Mouse (Mus musculus): ENCODE results near the gene Bnc2. TPM values are rescaled to one million over a fixed set of nuclear protein-coding genes. Genes with fewer than 3 reads are reported as not detected.

Bnc2 gene
- polyA plus RNA-seq, 1 experiment from 2014 or later, result 5.8 TPM

DNA sequence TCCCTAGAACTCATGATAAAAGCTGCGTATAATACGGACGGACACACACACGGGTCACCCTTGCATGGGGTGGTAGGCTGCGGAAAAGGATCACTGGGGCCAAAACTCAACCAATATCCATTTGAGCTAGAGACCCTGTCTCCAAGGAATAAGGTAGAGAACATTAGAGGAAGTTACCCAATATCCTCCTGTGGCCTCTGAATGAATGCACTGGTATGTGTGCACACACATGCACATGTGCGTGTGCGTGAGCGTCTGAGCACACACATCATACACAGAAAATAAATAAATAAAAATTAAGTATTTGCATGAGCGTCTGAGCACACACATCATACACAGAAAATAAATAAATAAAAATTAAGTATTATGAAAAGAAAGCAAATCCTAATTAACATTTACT lies 241.8 kb downstream of the Bnc2 start:
- 93% methylated on average over 9 of the region's 9 CpGs for WGBS
- TF ChIP-seq CTCF (IDR thresholded peaks at IDR 0.05; ENCODE audit: low read depth), result no peak
- ATAC-seq, result no peak
- H3K27ac ChIP-seq (ENCODE audit: low read depth, low read length), result no peak overlapping the region
- no peak overlapping the region for H3K4me2 ChIP-seq (replicated peaks; ENCODE audit: low read depth)
- no peaks in the 10 kb centered on the region for H3K9me3 ChIP-seq (ENCODE audit: control insufficient read depth)
- H3K4me1 ChIP-seq (replicated peaks; ENCODE audit: control insufficient read depth, insufficient read depth, low read length), result no peaks in the 10 kb centered on the region
- H3K9ac ChIP-seq (ENCODE audit: low read depth, low read length), result no peak overlapping the region
- no peaks in the 10 kb centered on the region for H3K36me3 ChIP-seq (ENCODE audit: control insufficient read depth, insufficient read depth)
- H3K27me3 ChIP-seq (replicated peaks; ENCODE audit: control insufficient read depth, insufficient read depth, low read length), result no peaks in the 10 kb centered on the region
- H3K4me3 ChIP-seq (ENCODE audit: low read depth, low read length), result no peak overlapping the region

DNA sequence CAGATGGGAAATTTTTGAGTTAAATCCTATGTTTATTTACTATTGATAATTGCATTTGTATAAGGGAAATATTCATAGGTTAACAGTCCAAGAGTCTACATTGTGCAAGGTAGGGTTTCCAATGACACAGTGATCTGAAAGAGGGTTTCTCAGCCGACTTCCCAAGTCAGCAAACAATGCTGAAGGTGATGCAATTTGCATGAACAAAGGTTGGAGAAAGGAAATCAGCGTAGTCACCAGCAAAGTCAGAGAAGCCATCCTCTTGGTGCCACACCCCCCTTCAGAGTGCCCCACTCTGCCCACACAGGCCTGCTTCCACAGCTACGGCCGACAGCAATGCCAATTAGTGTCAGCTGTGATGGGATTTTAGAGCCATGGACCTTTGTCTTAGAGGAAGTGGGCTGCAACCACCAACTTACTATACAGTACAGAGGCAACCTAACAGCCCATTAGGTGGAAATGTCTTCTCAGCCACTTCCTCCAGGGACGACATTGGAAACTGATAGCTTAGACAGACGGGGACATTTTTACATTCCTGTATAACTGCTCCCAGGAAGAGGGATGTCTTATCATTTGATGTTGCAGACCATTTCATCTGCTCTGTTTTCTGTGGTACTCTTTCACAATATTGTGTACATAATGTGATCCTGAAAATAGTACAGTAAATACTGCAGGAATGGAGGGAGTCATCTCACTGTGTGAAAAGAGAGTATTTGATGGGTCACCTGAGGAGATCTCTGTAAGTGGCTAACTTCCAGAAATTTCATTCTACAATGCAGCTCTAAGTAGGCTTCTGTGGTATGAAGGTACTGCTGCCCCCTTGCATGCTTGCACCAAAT lies 243.2 kb downstream of the Bnc2 start:
- Histone ChIP-seq H3K4me3 (ENCODE audit: low read depth, low read length) (no peak overlapping the region), H3K27ac (ENCODE audit: low read depth, low read length) (no peak overlapping the region), H3K27me3 (replicated peaks; ENCODE audit: control insufficient read depth, insufficient read depth, low read length) (no peaks in the 10 kb centered on the region), H3K36me3 (ENCODE audit: control insufficient read depth, insufficient read depth) (no peaks in the 10 kb centered on the region), H3K9ac (ENCODE audit: low read depth, low read length) (no peak overlapping the region), H3K9me3 (ENCODE audit: control insufficient read depth) (no peaks in the 10 kb centered on the region), H3K4me2 (replicated peaks; ENCODE audit: low read depth) (no peak overlapping the region), H3K4me1 (replicated peaks; ENCODE audit: control insufficient read depth, insufficient read depth, low read length) (no peaks in the 10 kb centered on the region)
- TF ChIP-seq CTCF (IDR thresholded peaks at IDR 0.05; ENCODE audit: low read depth), result no peak
- 41% methylated on average over 6 of the region's 6 CpGs for WGBS
- ATAC-seq, result peak; percentile 90

DNA sequence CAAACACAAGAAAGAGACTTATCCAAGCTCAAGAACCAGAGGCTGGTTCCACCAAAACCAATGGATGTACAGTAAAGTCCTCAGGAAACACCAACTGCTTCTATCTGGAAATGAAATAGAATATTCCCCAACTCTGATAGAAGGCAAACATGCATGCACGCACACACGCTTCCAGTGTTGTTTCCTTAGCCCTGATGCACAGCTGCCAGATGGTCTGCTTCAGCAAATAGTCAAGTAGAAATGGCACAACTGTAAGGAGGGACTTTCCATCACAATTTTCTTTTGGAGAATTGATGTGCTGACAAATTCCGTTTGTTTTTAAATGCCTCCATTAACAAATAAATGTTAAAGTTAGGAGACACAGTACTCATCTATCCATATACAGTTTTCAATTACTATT lies 247.1 kb downstream of the Bnc2 start:
- no peaks in the 10 kb centered on the region for H3K9me3 ChIP-seq (ENCODE audit: control insufficient read depth)
- H3K9ac ChIP-seq (ENCODE audit: low read depth, low read length), result no peak overlapping the region
- no peaks in the 10 kb centered on the region for H3K4me1 ChIP-seq (replicated peaks; ENCODE audit: control insufficient read depth, insufficient read depth, low read length)
- no peak overlapping the region for H3K27ac ChIP-seq (ENCODE audit: low read depth, low read length)
- 76% methylated on average over 3 of the region's 3 CpGs for WGBS
- no peak overlapping the region for H3K4me3 ChIP-seq (ENCODE audit: low read depth, low read length)
- no peak for TF ChIP-seq CTCF (IDR thresholded peaks at IDR 0.05; ENCODE audit: low read depth)
- ATAC-seq, result no peak
- no peak overlapping the region for H3K4me2 ChIP-seq (replicated peaks; ENCODE audit: low read depth)
- no peaks in the 10 kb centered on the region for H3K36me3 ChIP-seq (ENCODE audit: control insufficient read depth, insufficient read depth)
- H3K27me3 ChIP-seq (replicated peaks; ENCODE audit: control insufficient read depth, insufficient read depth, low read length), result no peaks in the 10 kb centered on the region

DNA sequence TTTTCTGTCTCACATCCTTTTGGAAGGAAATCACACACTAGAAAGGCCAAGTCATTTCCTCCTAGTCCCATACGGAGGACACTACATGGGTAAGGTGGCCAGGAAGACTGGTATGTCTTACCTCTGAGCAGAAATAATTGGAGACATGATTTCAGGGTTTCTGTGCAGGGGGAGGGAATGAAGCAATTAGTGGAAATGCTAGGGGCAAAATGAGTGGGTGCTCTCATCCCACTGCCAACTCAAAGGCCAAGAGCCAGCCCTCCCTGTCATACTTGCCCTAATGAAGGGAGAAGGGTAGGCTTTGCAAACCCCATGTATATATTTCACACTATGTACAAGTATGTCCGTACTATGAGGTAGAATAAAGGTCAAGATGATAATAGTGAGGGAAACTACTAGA lies 263.6 kb downstream of the Bnc2 start:
- no peaks in the 10 kb centered on the region for H3K4me1 ChIP-seq (replicated peaks; ENCODE audit: control insufficient read depth, insufficient read depth, low read length)
- H3K9me3 ChIP-seq (ENCODE audit: control insufficient read depth), result no peaks in the 10 kb centered on the region
- no peak for TF ChIP-seq CTCF (IDR thresholded peaks at IDR 0.05; ENCODE audit: low read depth)
- ATAC-seq, result no peak
- no peaks in the 10 kb centered on the region for H3K36me3 ChIP-seq (ENCODE audit: control insufficient read depth, insufficient read depth)
- WGBS, result 97% methylated on average over 2 of the region's 2 CpGs
- H3K4me2 ChIP-seq (replicated peaks; ENCODE audit: low read depth), result no peak overlapping the region
- H3K27me3 ChIP-seq (replicated peaks; ENCODE audit: control insufficient read depth, insufficient read depth, low read length), result no peaks in the 10 kb centered on the region
- H3K4me3 ChIP-seq (ENCODE audit: low read depth, low read length), result no peak overlapping the region
- no peak overlapping the region for H3K27ac ChIP-seq (ENCODE audit: low read depth, low read length)
- H3K9ac ChIP-seq (ENCODE audit: low read depth, low read length), result no peak overlapping the region

DNA sequence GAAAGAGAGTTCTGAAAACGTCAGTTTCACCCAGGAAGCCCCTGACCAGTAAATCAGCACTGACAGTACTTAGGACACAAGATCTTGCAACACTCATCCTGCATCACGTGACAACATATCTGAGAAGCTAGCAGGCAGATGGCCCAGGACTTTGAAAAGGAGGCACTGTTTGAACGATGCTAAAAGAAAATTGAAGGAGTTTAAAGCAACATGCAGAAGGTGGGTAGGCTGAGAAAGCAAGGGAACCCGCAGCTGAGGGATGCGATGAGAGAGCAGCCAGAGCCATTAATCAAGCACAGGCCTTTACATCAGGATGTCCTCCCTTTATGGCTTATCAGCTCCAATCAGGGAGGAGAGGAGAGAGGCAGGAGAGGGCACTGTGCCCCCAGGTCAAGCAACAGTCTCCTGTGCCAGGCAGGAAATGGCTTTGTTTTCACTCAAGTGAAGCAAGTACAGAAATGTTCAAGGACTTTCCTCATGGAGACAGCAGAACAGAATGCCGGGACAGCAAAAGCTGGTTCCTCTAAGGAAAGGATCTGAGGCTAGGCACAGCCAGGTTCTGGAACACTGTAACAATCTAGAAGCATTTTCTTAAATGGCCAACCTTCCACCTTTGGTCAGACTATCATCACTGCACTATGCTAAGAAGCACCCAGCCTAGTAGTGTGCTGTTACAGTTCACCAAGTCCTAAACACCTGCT lies 267.6 kb downstream of the Bnc2 start:
- no peak overlapping the region for H3K9ac ChIP-seq (ENCODE audit: low read depth, low read length)
- no peak for ATAC-seq
- H3K27me3 ChIP-seq (replicated peaks; ENCODE audit: control insufficient read depth, insufficient read depth, low read length), result no peaks in the 10 kb centered on the region
- WGBS, result 47% methylated on average over 6 of the region's 6 CpGs
- H3K36me3 ChIP-seq (ENCODE audit: control insufficient read depth, insufficient read depth), result no peaks in the 10 kb centered on the region
- H3K4me1 ChIP-seq (replicated peaks; ENCODE audit: control insufficient read depth, insufficient read depth, low read length), result no peaks in the 10 kb centered on the region
- H3K4me2 ChIP-seq (replicated peaks; ENCODE audit: low read depth), result no peak overlapping the region
- no peak overlapping the region for H3K4me3 ChIP-seq (ENCODE audit: low read depth, low read length)
- no peak for TF ChIP-seq CTCF (IDR thresholded peaks at IDR 0.05; ENCODE audit: low read depth)
- no peaks in the 10 kb centered on the region for H3K9me3 ChIP-seq (ENCODE audit: control insufficient read depth)
- H3K27ac ChIP-seq (ENCODE audit: low read depth, low read length), result no peak overlapping the region

DNA sequence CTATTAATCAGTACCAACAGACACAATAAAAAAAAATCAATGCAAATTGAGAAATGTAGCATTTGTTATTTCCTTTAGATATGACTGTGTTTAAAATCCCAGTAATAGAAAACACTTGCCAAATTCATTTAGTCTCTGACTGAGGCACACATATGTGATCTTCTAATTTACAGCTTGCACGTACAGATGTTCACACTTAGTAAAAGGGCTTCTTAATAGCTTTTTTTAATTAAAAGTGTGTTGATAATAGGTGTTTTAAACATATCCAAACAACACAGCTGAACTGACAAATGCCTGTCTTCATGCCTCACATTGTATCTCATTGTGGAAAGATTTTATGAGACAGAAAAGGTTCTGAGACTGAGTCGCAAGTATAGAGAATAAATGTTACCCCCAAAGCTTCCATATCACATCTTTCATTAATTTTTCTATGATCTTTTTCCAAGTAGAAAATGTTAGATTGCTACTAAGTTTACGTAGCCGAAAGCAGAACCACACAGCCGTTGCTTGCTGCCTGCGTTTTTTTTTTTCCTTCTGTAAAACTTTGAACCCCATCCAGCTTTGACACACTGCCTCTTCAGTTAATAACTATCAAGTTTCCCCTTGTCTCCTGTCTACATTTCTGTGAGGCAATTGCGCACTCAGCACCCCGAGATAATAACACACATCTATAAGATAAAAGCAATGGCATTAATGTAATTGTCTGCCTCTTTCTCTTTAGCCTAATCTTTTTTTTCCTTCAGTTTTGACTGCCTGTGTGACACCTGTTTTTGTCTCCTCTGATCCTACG lies 271.5 kb downstream of the Bnc2 start:
- Histone ChIP-seq H3K27ac (ENCODE audit: low read depth, low read length) (no peak overlapping the region), H3K9me3 (ENCODE audit: control insufficient read depth) (no peaks in the 10 kb centered on the region), H3K4me3 (ENCODE audit: low read depth, low read length) (no peak overlapping the region), H3K27me3 (replicated peaks; ENCODE audit: control insufficient read depth, insufficient read depth, low read length) (no peaks in the 10 kb centered on the region), H3K36me3 (ENCODE audit: control insufficient read depth, insufficient read depth) (no peaks in the 10 kb centered on the region), H3K9ac (ENCODE audit: low read depth, low read length) (no peak overlapping the region), H3K4me2 (replicated peaks; ENCODE audit: low read depth) (no peak overlapping the region), H3K4me1 (replicated peaks; ENCODE audit: control insufficient read depth, insufficient read depth, low read length) (no peaks in the 10 kb centered on the region)
- no peak for ATAC-seq
- no peak for TF ChIP-seq CTCF (IDR thresholded peaks at IDR 0.05; ENCODE audit: low read depth)
- 36% methylated on average over 9 of the region's 9 CpGs for WGBS
